Mouse (Mus musculus) forebrain, postnatal 0 days (tissue): ENCODE measurements around the gene Zfp292. TPM values are rescaled to one million over a fixed set of nuclear protein-coding genes. Genes with fewer than 3 reads are reported as not detected.

Experiments
- ATAC-seq: fragments of 200-750 bp; cut with Nextera tagmentation; 2 replicates; pipeline ENCODE4 v1.8.0; 2017; ENCODE audit warnings: mild to moderate bottlenecking, moderate library complexity
- DNase-seq: peaks from one replicate; pipeline ENCODE4 v3.0.0-alpha.2; 2015
- H3K27ac ChIP-seq: fragments of 300-500 bp; sonication (generic); 2 replicates; pipeline ENCODE4 v1.5.1; 2014; ENCODE audit warnings: low read depth, mild to moderate bottlenecking, antibody characterized with exemption, low read length, moderate library complexity, mixed read lengths
- H3K27me3 ChIP-seq: fragments of 300-500 bp; sonication (generic); 2 replicates; pipeline ENCODE4 v1.6.1; 2014; ENCODE audit warnings: mild to moderate bottlenecking, low read length, mixed read lengths; ENCODE audit not compliant: insufficient read depth
- H3K36me3 ChIP-seq: fragments of 300-500 bp; sonication (generic); 2 replicates; pipeline ENCODE4 v1.6.1; 2014; ENCODE audit warnings: mild to moderate bottlenecking, moderate library complexity; ENCODE audit not compliant: insufficient read depth
- H3K4me1 ChIP-seq: fragments of 300-500 bp; sonication (generic); 2 replicates; pipeline ENCODE4 v1.6.1; 2014; ENCODE audit warnings: antibody characterized with exemption; ENCODE audit not compliant: insufficient read depth
- H3K4me2 ChIP-seq: fragments of 300-500 bp; sonication (generic); 2 replicates; pipeline ENCODE4 v1.6.1; 2014; ENCODE audit warnings: low read depth, mild to moderate bottlenecking, moderate library complexity
- H3K4me3 ChIP-seq: fragments of 300-500 bp; sonication (generic); 2 replicates; pipeline ENCODE4 v1.5.1; 2014; ENCODE audit warnings: low read depth, low read length, mixed read lengths
- H3K9ac ChIP-seq: fragments of 300-500 bp; sonication (generic); 2 replicates; pipeline ENCODE4 v1.6.1; 2014; ENCODE audit warnings: mild to moderate bottlenecking
- H3K9me3 ChIP-seq: fragments of 300-500 bp; sonication (generic); 2 replicates; pipeline ENCODE4 v1.6.1; 2016; ENCODE audit warnings: low read length
- CTCF ChIP-seq: sonication (generic); IDR thresholded peaks from 2 replicates; pipeline ENCODE4 v1.5.1; 2016; ENCODE audit warnings: antibody characterized with exemption, control low read depth, low read depth
- WGBS: fragments of 180-500 bp; shearing (Covaris S2); extraction: QIAGEN DNeasy Blood & Tissue Kit; methylation state at CpG from one replicate; pipeline ENCODE4 v1.1.7; 2014; 5-methylcytosine and 5-hydroxymethylcytosine counted together
- polyA plus RNA-seq: library from polyadenylated mRNA; unstranded; fragments of >200 nt; fragmentation: Nextera tagmentation; extraction: Ambion mirVana; gene quantifications from 2 replicates; pipeline ENCODE4 v1.2.1, GENCODE M21; 2015
- total RNA-seq: library from RNA; depleted of rRNA; stranded (reverse); fragments of >200 nt; gene quantifications from 2 replicates; pipeline ENCODE4 v1.2.3, GENCODE M21; 2014

Zfp292 gene
- total and polyA plus RNA-seq, 2 experiments from 2014 or later: 16.7 to 46.3 TPM

DNA sequence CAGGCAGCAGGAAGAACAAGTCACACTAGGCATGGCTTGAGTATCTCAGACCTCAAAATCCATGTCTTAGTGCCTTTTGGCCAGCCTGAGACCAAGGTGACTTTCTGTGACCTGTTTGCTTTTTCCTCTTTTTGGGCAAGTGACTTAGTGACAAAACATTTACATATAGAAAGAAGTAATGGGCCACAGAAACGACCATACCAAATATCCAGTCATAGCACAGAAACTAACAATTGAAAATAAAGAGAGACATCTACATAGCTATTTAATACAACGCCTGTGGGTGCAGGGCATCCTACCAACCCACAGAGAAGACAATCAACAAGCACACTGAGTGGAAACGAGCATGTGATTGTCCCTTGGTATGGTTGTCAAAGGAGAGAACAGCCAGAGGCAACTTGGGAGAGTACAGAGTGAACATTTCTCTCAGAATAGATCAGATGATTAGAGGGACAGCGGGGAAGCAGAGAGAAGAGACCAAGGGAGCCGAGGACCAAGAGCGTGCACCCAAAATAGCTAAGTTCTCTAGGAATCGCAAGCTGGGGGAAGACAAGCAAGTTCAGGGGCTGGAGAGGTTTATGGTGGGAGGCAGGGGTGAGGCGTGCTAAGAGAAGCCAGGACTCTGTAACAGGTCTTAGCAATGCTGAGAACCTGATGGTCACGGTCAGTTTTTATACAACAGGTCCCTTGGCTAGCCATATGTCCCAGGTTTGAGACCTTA lies 3.0 kb upstream of the Zfp292 start:
- Histone ChIP-seq H3K9ac (no peak overlapping the region), H3K9me3 (no peaks in the 10 kb centered on the region), H3K36me3 (no peaks in the 10 kb centered on the region), H3K27ac (0 out of 2 replicates have a peak overlapping the region, but pooled peaks have one; percentile 92), H3K4me3 (peak overlapping the region; percentile 67), H3K4me1 (peaks cover 7% of the 10 kb centered on the region), H3K27me3 (no peaks in the 10 kb centered on the region), H3K4me2 (peak overlapping the region; percentile 86)
- no peak for TF ChIP-seq CTCF
- 58% methylated on average over 9 of the region's 9 CpGs for WGBS
- DNase-seq (no peak), ATAC-seq (no peak)

DNA sequence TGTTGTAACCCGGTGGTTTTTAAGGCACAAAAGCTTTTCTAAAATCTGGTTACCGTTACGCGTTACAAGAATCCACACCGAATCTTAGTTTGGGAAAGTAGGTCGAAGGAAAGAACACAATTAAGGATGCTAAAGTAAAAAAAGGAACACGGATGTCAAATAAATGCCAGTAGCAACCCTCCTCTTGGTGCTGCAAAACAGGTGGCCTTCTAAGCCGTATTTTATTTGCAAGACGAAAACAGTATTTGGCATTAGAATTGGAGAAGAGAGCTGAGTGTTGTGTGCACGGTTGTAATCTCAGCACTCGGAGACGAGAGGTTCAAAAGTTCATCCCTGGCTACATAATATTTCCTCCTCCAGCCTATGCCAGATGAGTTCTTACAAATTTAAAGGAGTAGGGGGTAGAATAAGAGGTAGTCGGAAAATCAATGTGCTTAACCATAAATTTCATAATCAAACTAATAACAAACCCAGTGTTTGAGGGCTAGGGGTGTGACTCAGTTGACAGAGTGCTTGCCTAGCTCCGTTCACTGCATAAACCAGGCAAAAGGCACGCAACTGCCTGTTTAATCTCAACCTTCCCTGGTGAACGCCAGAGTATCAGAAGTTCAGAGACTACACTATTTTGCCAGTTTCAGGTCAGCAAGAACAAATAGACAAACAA lies 738 bp upstream of the Zfp292 start:
- ATAC-seq: no peak
- WGBS: 27% methylated on average over 16 of the region's 16 CpGs

DNA sequence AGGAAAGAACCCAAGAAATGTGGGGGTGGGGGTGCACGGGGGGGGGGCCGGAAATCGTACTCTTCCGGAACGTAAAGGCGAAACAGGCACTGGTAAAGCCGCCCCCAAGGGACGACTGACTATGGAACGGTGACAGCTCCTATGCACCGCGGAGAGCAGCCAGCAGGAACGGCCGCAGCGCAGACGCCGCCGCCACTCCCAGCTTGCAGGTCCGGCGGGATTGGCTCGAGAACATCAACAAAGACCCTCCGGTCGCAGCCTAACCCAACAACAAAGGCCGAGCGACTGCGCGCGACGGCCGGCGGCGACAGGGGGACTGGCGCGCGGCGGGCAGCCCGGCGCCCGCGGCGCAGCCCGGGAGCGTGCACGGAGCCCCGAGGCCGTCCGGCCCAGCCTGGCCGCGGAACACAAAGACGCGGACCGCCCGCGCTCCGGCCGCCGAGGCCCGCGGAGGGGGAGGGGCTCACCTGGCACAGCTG lies 430 bp downstream of the Zfp292 start:
- under 1% methylated on average over 49 of the region's 58 CpGs for WGBS
- peak; percentile 66 for DNase-seq
- ATAC-seq: peak; percentile 48
- H3K4me3 ChIP-seq: peak overlapping the region; percentile 100
- peak overlapping the region; percentile 94 for H3K9ac ChIP-seq
- no peaks in the 10 kb centered on the region for H3K36me3 ChIP-seq
- no peak for TF ChIP-seq CTCF
- H3K4me1 ChIP-seq: peaks cover 7% of the 10 kb centered on the region
- H3K4me2 ChIP-seq: peak overlapping the region; percentile 54
- no peaks in the 10 kb centered on the region for H3K27me3 ChIP-seq
- no peaks in the 10 kb centered on the region for H3K9me3 ChIP-seq
- peak overlapping the region; percentile 98 for H3K27ac ChIP-seq

More for the DNA sequence above, 738 bp upstream of the Zfp292 start:
- no peaks in the 10 kb centered on the region for H3K9me3 ChIP-seq
- no peaks in the 10 kb centered on the region for H3K27me3 ChIP-seq
- DNase-seq: no peak
- H3K4me3 ChIP-seq: peak overlapping the region; percentile 100
- H3K9ac ChIP-seq: peak overlapping the region; percentile 94
- no peaks in the 10 kb centered on the region for H3K36me3 ChIP-seq
- no peak for TF ChIP-seq CTCF
- H3K4me2 ChIP-seq: peak overlapping the region; percentile 54
- peaks cover 7% of the 10 kb centered on the region for H3K4me1 ChIP-seq
- peak overlapping the region; percentile 98 for H3K27ac ChIP-seq

DNA sequence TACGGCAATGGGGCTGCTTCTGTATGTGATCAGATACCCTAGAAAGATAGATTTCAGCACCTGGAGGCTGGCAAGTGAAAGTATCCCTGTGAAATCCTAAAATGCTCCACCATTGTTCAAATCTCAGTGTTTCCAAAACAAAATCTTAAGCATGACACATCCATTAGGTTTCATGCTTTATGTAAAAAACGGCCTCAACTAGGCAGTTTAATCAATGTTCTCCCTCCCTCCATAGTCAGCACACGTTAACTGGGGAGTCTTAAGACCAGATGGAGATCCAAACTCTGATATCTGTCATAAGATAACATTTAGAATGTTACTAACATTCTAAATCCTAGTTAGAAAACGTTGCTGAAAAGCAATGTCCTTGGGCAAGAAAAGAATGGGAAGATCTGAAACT lies 909 bp downstream of the Zfp292 start:
- no peak for TF ChIP-seq CTCF
- H3K9ac ChIP-seq: peak overlapping the region; percentile 94
- ATAC-seq (no peak), DNase-seq (peak; percentile 32)
- 10% methylated on average over 4 of the region's 4 CpGs for WGBS
- peaks cover 7% of the 10 kb centered on the region for H3K4me1 ChIP-seq
- H3K27ac ChIP-seq: peak overlapping the region; percentile 98
- H3K36me3 ChIP-seq: no peaks in the 10 kb centered on the region
- no peaks in the 10 kb centered on the region for H3K27me3 ChIP-seq
- peak overlapping the region; percentile 54 for H3K4me2 ChIP-seq
- no peaks in the 10 kb centered on the region for H3K9me3 ChIP-seq
- H3K4me3 ChIP-seq: peak overlapping the region; percentile 100

DNA sequence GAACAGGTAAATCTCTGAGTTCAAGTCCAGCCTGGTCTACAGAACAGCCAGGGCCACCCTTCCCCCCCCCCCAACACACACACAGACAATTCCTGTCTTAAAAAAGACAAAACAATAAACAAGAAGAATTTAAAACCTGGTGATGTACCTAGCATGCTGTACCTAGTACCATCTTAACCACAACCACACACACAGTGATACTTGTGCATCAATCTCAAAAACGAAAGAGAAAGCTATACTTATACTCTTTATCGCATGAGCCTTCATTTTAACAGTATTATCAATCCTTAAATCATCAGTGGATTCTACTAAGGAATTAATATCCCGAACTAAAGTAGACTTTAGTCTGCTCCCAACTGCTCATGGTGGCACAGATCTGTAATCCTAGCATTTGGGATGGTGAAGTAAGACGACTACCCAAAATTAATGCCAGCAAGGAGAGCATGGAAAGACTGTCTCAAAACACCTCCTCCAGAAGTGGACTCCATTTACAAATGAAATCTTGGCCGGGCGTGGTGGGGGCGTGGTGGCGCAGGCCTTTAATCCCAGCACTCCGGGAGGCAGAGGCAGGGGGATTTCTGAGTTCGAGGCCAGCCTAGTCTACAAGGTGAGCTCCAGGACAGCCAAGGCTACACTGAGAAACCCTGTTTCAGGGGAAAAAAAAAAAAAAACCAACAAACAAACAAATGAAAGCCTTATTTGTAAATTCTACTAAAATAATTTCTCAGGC lies 1.7 kb downstream of the Zfp292 start:
- peak overlapping the region; percentile 100; the same call in 1 of the 2 replicates for H3K4me3 ChIP-seq
- no peak overlapping the region for H3K9ac ChIP-seq
- H3K4me1 ChIP-seq: peaks cover 7% of the 10 kb centered on the region
- 85% methylated on average over 10 of the region's 10 CpGs for WGBS
- peak overlapping the region; percentile 54 for H3K4me2 ChIP-seq
- ATAC-seq (no peak), DNase-seq (no peak)
- no peaks in the 10 kb centered on the region for H3K36me3 ChIP-seq
- H3K9me3 ChIP-seq: no peaks in the 10 kb centered on the region
- no peaks in the 10 kb centered on the region for H3K27me3 ChIP-seq
- H3K27ac ChIP-seq: no peak overlapping the region
- TF ChIP-seq CTCF: no peak

DNA sequence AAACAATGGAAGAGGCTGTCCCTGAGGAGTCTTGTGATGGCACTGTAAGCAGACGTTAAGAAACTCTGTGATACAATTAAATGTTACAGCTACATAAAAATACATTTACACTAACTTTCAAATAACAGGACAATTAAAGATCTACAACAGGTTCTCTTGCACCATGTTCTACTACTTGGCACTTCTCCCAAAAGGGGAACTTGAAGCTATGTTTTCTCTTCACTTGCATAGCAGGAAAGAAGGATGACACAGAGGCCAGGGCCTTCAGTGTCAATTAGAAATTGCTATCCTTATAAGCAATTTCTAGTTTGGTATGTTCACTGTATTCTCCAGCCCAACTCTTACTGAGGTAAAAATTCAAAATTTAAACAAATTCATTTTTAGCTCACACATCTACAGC lies 8.5 kb downstream of the Zfp292 start:
- H3K4me3 ChIP-seq: no peak overlapping the region
- no peak overlapping the region for H3K4me2 ChIP-seq
- ATAC-seq: no peak
- no peaks in the 10 kb centered on the region for H3K27me3 ChIP-seq
- 66% methylated on average over 1 of the region's 1 CpGs for whole genome bisulfite sequencing
- H3K9me3 ChIP-seq: no peaks in the 10 kb centered on the region
- no peak overlapping the region for H3K9ac ChIP-seq
- no peak for TF ChIP-seq CTCF
- H3K36me3 ChIP-seq: no peaks in the 10 kb centered on the region
- no peak for DNase-seq
- no peak overlapping the region for H3K27ac ChIP-seq
- H3K4me1 ChIP-seq: peaks cover 3% of the 10 kb centered on the region; the same call in 1 of the 2 replicates
